Mouse (Mus musculus) olfactory bulb, adult 2 months (tissue): ENCODE measurements at regions not wholly inside any gene's neighbourhood (a gene's known extent, or its start where the extent isn't known, plus 50 kb on each side); places are given as distances from the start of the nearest gene placed in this dataset.

Experiments used
- CTCF ChIP-seq: fragments of 200-500 bp; IDR thresholded peaks from 2 replicates; pipeline ENCODE4 v1.5.1; 2012; ENCODE audit warnings: low read depth, mild to moderate bottlenecking, low read length, moderate library complexity; ENCODE audit not compliant: insufficient read depth
- POLR2A ChIP-seq: fragments of 200-500 bp; IDR thresholded peaks from 2 replicates; pipeline ENCODE4 v1.6.1; 2012; ENCODE audit warnings: mild to moderate bottlenecking, low read depth, low read length, moderate library complexity; ENCODE audit not compliant: insufficient read depth

DNA sequence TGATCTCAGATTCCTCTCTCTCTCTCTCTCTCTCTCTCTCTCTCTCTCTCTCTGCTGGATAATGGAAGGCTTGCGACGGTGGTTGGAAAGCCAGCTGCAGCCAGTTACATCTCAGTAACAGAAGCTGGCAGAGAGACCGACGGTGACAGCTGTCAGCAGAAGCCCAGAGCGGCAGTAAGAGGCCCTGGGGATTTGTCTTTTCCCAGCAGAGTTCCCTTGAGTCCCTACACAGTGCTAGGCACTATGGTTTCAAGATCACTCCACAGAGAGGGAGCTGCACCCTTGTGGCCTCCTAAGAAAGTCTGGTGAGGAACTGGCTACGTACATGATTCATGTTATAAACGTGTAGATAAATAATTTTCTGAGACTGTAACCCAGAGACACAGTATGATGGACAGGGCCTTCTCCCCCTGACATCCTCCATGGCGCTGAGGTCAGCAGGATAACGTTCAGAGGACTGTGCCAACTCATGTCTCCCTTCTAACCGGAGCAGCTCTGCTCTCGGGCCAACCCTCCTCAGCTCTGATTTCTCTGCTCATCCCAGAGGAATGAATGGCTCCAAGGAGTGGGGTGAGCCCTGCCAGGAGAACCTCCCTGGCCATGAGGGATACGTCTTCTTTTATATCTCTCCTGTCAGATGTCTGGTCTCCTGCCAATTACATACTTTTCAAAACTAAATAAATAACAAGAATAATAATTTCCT lies 253.5 kb upstream of the Cadm1 start:
- TF ChIP-seq CTCF = no peak
- TF ChIP-seq POLR2A = no peak
